Mouse (Mus musculus) layer of hippocampus, adult 2 months (tissue): ENCODE results near the gene Pbrm1. TPM values are rescaled to one million over a fixed set of nuclear protein-coding genes. Genes with fewer than 3 reads are reported as not detected.

Source experiments
- DNase-seq, 2 experiments: peaks; one replicate each; pipeline ENCODE4 v3.0.0; 2022; ENCODE audit warnings: low spot score in 2 of 2
- H3K27ac ChIP-seq: fragments of 200-600 bp; 2 replicates; pipeline ENCODE4 v1.8.1; 2022
- H3K4me3 ChIP-seq: fragments of 200-600 bp; 2 replicates; pipeline ENCODE4 v1.8.1; 2022; ENCODE audit warnings: mild to moderate bottlenecking
- CTCF ChIP-seq: fragments of 200-600 bp; conservative IDR thresholded peaks from 2 replicates; pipeline ENCODE4 v1.8.1; 2022; ENCODE audit warnings: antibody characterized with exemption, mild to moderate bottlenecking, moderate library complexity
- total RNA-seq, 2 experiments: library from RNA; stranded (reverse); gene quantifications; 2 replicates each; pipeline ENCODE4 v1.2.3; 2021

Gene Pbrm1
- total RNA-seq, 2 experiments from 2014 or later: 56.3 to 56.8 TPM

DNA sequence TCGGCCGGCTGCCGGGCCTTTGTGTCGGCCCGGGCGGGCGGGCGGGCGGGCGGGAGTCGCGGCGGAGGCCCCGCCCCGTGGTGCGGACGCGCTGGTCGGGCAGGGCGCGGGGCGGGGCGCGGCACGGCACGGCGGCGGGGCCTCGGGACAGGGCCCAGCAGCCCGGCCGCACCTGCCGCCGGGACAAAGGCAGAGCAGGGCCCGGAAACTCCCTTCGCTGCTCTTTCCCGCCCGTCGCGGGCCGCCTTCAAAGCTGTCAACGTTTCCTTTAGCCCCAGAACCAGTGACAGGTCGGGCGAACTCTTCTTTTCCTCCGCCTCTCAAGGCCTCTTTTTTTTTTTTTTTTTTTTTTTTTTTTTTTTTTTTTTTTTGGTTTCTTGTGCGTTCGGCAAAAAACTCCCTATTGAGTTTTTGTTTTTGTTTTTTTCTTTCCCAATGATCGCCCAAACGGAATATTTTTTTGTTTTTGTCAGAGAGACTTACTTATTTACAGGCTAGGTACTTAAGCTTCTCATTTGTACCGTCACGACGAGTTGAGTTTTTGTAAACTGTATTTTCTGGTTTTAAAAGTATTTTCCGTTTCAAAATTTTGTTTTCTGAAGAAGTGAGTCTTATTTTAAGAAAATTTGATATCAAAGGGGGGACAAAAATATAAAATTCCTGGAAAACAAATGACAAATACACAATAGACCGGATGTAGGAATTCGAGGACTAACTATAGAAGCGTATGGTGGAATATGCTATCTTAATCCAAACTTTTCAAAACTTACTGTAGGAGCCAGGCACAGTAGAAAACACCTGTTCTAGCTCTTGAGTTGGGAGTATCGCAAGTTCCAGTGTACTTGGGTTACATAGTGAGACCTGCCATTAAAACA, 630 bp downstream of the Pbrm1 start:
- peak; percentile 26 to 47 for DNase-seq
- no peak for TF ChIP-seq CTCF

DNA sequence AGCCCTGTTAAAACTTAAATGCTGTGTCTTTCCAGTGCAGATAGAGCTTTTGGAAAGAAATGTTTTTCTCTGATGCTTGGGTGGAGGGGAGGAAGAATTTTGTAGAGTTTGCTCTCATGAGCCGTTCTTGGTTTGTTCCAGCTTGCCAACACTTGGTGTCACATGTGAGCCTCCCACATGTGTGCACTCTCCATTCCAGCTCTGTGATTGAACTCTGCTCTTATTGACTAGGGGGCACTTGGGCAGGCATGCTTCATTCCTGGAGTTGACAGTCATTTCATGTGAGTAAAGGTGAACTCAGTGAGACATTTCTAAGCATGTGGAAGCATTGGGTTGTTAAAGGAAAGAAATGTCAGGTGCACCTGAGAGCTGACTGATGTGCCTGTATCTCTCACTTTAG, 3.6 kb downstream of the Pbrm1 start:
- DNase-seq: no peak
- Histone ChIP-seq H3K4me3 (no peak overlapping the region), H3K27ac (no peak overlapping the region)
- no peak for TF ChIP-seq CTCF

More for the DNA sequence above, 630 bp downstream of the Pbrm1 start:
- H3K27ac ChIP-seq: peak overlapping the region; percentile 86
- peak overlapping the region; percentile 72 for H3K4me3 ChIP-seq

DNA sequence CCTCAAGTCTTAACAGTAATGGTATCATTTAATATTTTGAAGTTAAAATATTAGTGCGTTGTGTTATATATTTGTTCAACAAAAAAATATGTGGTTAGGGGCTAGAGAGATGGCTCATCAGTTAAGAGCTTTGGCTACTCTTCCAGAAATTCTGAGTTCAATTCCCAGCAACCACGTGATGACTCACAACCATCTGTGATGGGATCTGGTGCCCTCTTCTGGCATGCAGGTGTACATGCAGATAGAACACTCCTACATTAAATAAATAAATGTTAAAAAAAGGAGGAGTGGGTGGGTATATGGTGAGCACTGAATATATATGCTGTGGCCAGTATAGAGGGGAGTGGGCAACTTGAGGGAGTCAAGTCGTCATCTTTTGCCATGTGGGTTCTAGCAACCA, 6.8 kb downstream of the Pbrm1 start:
- no peak overlapping the region for H3K27ac ChIP-seq
- no peak for DNase-seq
- peak; percentile 63 for TF ChIP-seq CTCF
- no peak overlapping the region for H3K4me3 ChIP-seq

DNA sequence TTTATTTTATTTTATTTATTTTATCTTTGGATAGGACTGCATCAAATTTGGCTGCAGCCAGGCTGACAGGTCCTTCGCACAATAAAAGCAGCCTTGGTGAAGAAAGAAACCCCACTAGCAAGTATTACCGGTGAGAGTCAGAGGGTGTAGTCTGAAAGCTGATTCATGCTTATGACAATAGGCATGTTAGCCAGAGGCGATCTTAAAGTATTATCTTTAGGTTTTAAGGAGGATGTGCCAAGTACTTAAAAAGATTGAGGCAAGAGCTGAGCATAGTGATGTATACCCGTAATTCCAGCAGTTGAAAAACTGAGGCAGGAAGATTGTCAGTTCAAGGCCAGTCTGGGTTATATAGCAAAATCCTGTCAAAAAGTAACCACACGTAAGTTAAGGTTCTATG, 26.4 kb downstream of the Pbrm1 start:
- no peak overlapping the region for H3K4me3 ChIP-seq
- no peak for TF ChIP-seq CTCF
- no peak for DNase-seq
- H3K27ac ChIP-seq: no peak overlapping the region

DNA sequence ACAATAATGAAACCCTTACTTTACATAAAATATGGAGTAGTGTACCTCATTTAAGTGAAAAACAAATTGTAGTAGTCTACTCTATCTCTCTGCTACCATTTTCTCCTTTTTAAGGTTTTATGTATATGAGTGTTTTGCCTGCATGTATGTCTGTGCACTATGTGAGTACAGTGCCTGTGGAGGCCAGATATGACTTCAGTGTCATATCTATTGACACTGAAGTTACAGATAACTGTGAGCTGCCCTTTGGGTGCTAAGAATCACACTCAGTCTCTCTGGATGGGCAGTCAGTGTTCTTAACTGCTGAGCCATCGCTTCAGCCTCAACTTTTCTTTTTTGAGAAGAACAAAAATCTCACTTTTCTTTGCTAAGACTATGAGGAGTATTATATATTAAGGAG, 26.9 kb downstream of the Pbrm1 start:
- Histone ChIP-seq H3K27ac (no peak overlapping the region), H3K4me3 (no peak overlapping the region)
- TF ChIP-seq CTCF: no peak
- DNase-seq: no peak

DNA sequence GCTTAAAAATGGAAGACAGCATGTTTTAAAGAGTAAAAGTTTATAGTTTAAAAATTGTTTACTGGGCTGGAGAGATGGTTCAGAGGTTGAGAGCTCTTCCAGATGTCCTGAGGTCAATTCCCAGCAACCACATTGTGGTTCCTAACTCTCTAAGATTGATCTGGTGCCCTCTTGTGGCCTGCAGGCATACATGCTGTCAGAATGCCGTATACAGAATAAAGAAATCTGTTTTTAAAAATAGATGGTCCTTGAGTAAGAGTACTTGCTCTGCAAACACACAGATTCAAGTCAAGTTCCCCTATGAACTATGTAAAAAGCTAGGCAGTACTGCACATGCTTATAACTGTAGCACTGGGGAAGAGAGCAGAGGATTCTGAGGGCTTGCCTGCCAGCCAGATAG, 43.3 kb downstream of the Pbrm1 start:
- no peak overlapping the region for H3K27ac ChIP-seq
- peak; percentile 72 for TF ChIP-seq CTCF
- H3K4me3 ChIP-seq: no peak overlapping the region
- no peak for DNase-seq

DNA sequence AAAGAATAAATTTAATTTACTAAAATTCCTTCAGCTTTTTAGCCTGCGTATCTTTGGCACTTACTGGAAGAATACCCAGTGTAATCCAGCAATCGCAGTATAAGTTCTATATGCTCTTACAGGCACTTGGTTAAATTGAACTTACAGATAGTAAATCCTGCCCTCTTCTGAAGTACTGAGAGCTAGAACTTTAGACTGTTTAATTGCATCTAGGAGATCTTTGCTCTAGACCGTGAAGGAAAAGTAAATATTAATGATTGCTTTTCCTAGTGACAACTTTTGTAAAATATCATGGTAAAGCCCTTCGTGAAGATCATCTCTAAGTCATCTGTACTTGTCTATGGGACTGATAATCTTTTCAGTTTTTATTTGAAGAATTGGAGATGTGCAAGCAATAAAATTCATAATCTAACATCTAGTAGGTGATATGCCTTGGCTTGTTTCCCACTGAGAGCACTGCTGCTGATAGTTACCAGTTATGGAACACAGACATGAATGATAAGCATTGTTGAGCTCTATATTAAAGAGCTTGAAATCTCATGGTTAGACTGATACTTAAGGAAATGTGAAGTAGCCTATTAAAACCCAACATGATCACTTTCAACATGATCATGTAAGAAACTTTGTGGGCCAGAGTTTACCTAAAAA, 50.3 kb downstream of the Pbrm1 start:
- no peak overlapping the region for H3K4me3 ChIP-seq
- no peak for TF ChIP-seq CTCF
- no peak for DNase-seq
- no peak overlapping the region for H3K27ac ChIP-seq

DNA sequence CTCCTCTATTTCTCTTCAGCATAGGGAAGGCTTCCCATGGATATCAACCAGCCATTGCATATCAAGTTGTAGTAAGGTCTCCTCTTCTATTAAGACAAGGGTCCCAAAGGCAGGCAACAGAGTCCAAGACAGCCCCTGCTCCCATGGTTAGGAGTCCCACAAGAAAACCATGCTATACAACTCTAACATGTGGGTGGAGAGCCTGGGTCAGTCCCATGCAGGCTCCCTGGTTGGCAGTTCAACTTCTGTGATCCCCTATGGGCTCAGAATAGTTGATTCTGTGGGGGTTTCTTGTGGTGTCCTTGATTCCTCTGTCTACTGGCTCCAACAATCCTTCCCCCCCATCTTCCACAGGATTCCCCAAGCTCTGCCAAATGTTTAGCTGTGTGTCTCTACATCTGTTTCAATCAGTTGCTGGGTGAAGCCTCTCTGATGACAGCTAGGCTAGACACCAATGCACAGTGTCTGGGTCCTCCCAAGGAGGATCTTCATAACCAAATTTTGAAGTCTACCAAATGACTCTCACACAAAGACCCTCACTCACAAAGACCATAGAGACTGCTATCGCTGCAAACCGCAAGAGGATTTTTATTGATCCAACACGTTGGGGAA, 59.8 kb downstream of the Pbrm1 start:
- Histone ChIP-seq H3K4me3 (no peak overlapping the region), H3K27ac (no peak overlapping the region)
- TF ChIP-seq CTCF: no peak
- no peak for DNase-seq

DNA sequence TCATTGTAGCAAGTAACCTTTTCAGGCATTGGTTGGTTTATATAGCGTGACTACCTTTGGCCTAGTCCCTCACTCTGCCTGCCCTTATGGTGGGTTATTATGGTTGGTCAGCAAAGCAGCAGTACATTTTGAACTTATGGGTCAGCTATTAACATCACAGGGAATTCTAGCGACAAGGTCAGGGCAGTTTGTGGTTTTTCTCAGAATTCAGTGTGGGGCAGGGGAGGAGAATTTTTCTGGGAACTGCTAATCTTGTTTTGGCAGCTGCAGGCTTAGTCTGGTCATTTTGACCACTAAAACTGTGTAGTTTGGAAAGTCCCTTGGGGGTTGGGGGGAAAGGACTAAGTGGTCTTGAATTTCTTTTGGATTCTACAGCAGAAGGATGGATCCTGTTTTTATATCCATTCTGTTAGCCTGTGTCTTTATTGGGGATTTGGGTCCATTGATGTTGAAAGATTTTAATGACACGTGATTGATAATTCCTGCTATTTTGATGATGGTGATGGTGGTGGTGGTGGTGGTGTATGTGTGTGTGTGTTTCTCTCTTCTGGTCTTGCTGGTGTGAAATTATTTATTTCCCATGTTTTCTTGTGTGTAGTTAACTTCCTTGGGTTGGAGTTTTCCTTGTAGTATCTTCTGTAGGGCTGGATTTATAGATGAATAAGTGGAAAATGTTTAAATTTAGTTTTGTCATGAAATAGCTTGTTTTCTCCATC, 60.5 kb downstream of the Pbrm1 start:
- H3K4me3 ChIP-seq: no peak overlapping the region
- DNase-seq: no peak
- no peak overlapping the region for H3K27ac ChIP-seq
- no peak for TF ChIP-seq CTCF

DNA sequence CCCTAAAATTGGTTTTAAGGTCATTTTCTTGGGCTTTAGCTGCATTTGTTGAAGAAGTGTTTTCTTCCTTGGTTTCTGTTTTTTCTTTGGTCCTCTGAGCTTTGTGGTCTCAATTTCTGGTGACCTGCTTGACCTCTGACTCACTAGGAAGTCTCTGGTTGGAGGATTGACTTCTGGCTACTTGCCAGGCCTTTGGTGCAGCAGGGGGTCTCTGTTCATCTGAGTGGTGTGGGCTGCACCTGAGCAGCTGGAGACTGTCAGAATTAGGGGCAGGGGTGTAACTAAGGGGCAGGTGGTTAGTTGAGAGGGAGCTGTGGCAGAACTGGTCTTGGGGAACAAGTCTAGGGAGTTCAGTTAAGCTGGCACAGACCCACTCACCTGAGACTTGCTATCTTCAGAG, 62.2 kb downstream of the Pbrm1 start:
- Histone ChIP-seq H3K4me3 (no peak overlapping the region), H3K27ac (no peak overlapping the region)
- TF ChIP-seq CTCF: no peak
- no peak for DNase-seq

DNA sequence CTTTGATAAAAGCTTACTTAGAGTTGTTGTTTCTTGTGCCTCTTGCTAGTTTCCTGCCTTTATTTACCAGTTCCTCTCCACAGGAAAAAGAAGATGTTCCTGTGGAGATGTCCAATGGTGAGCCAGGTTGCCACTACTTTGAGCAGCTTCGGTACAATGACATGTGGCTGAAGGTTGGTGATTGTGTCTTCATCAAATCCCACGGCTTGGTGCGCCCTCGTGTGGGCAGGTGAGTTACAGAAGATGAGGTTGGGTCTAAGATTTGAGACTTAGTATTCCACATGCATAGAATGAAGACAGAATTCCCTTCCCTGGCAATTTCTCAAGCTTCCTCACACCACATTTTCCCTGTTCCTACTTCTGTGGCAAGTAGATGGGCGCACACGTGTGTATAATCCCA, 68.5 kb downstream of the Pbrm1 start:
- Histone ChIP-seq H3K4me3 (no peak overlapping the region), H3K27ac (no peak overlapping the region)
- peak; percentile 21; the same call in 1 of the 2 replicates for TF ChIP-seq CTCF
- DNase-seq: no peak

DNA sequence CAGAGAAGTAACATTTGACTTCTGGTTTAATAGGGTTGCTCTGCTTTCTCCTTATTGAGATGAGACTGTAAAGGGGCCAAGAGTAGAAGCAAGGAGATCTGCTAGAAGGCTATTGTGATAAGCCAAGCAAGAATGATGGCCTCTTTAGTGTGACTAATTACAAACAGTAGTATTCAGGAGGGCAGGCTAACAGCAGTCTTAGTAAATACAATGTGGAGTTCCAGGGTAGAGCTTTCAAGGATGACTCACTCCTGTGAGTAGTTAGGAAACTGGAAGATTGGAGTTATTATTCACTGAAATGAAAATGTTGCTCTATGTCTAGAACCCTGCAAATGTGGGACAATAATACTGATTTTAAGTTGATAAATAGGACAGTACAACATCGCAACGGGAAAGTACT, 69.6 kb downstream of the Pbrm1 start:
- TF ChIP-seq CTCF: no peak
- Histone ChIP-seq H3K4me3 (no peak overlapping the region), H3K27ac (no peak overlapping the region)
- DNase-seq: no peak

DNA sequence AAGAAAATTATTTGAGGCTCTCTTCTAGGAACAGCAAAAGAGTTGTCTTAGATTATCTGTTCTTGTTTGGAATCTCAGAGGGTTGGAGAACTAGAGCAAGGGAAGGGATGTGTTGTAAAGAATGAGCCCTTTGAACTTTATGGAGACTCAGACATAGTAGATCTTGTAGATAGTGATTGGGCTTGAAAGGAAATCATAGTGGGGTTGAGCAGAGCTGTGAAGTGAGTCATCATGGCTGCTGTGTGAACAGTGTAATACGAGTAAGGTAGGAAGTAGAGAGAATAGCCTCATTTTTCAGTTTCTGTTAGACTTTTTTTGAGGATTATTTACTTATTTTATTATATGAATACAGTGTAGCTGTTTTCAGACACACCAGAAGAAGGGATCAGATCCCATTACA, 71.0 kb downstream of the Pbrm1 start:
- Histone ChIP-seq H3K27ac (no peak overlapping the region), H3K4me3 (no peak overlapping the region)
- no peak for TF ChIP-seq CTCF
- no peak for DNase-seq
